Mouse (Mus musculus) myocyte (in vitro differentiated cells): ENCODE data around the gene Zfp853. TPM values are rescaled to one million over a fixed set of nuclear protein-coding genes. Genes with fewer than 3 reads are reported as not detected.
A peak's percentile ranks its signal among the peaks of the same experiment; 100 is the strongest.

Source experiments
- H3K27me3 ChIP-seq: one replicate; pipeline ENCODE4 v1.6.1; 2011; ENCODE audit not compliant: control insufficient read depth, insufficient read depth, insufficient read length
- H3K36me3 ChIP-seq: one replicate; pipeline ENCODE4 v1.6.1; 2011; ENCODE audit not compliant: control insufficient read depth, insufficient read depth
- H3K4me2 ChIP-seq: one replicate; pipeline ENCODE4 v1.6.1; 2011; ENCODE audit warnings: low read depth, control low read depth
- H3K4me3 ChIP-seq: one replicate; pipeline ENCODE4 v1.5.1; 2011; ENCODE audit warnings: mild to moderate bottlenecking, control low read depth, moderate library complexity
- H3K79me2 ChIP-seq: one replicate; pipeline ENCODE4 v1.6.1; 2011; ENCODE audit not compliant: control insufficient read depth, insufficient read depth
- H3ac ChIP-seq: one replicate; pipeline ENCODE4 v1.6.1; 2011; ENCODE audit not compliant: control insufficient read depth, insufficient read length
- CEBPB ChIP-seq: IDR thresholded peaks from 2 replicates; pipeline ENCODE4 v1.6.1; 2011; ENCODE audit warnings: mild to moderate bottlenecking, moderate library complexity; ENCODE audit not compliant: poor library complexity, insufficient read depth, severe bottlenecking
- E2F4 ChIP-seq: IDR thresholded peaks from one replicate; pipeline ENCODE4 v1.6.1; 2011; ENCODE audit warnings: mild to moderate bottlenecking, control low read depth, moderate library complexity; ENCODE audit not compliant: insufficient read depth
- MAX ChIP-seq: IDR thresholded peaks from one replicate; pipeline ENCODE4 v1.6.1; 2011; ENCODE audit warnings: low read depth, mild to moderate bottlenecking, control low read depth
- MYOD1 ChIP-seq, 3 experiments: IDR thresholded peaks; one replicate each; pipeline ENCODE4 v1.6.1; 2011; ENCODE audit warnings: control low read depth in 2 of 3, low read depth in 2 of 3, mild to moderate bottlenecking in 2 of 3, moderate library complexity in 1 of 3; ENCODE audit not compliant: insufficient read length in 2 of 3, control insufficient read depth in 1 of 3
- MYOG ChIP-seq, 3 experiments: IDR thresholded peaks; one replicate each; pipeline ENCODE4 v1.6.1; 2011; ENCODE audit warnings: control low read depth in 2 of 3, low read depth in 2 of 3, mild to moderate bottlenecking in 2 of 3; ENCODE audit not compliant: insufficient read length in 2 of 3, control insufficient read depth in 1 of 3, insufficient read depth in 1 of 3
- POLR2A ChIP-seq: IDR thresholded peaks from one replicate; pipeline ENCODE4 v1.6.1; 2011; ENCODE audit warnings: low read depth, mild to moderate bottlenecking, control low read depth, moderate library complexity; ENCODE audit not compliant: insufficient read length
- POLR2AphosphoS2 ChIP-seq: IDR thresholded peaks from one replicate; pipeline ENCODE4 v1.6.1; 2011; ENCODE audit warnings: low read depth, control low read depth; ENCODE audit not compliant: insufficient read length
- REST ChIP-seq: IDR thresholded peaks from one replicate; pipeline ENCODE4 v1.6.1; 2011; ENCODE audit warnings: mild to moderate bottlenecking, control low read depth, moderate library complexity; ENCODE audit not compliant: insufficient read depth, insufficient read length
- SRF ChIP-seq: IDR thresholded peaks from one replicate; pipeline ENCODE4 v1.6.1; 2011; ENCODE audit warnings: low read depth; ENCODE audit not compliant: control insufficient read depth, insufficient read length
- TCF12 ChIP-seq: IDR thresholded peaks from one replicate; pipeline ENCODE4 v1.6.1; 2011; ENCODE audit warnings: mild to moderate bottlenecking, control low read depth; ENCODE audit not compliant: poor library complexity, insufficient read depth, severe bottlenecking
- TCF3 ChIP-seq: IDR thresholded peaks from one replicate; pipeline ENCODE4 v1.6.1; 2011; ENCODE audit warnings: low read depth, control low read depth; ENCODE audit not compliant: insufficient read length
- USF1 ChIP-seq: IDR thresholded peaks from one replicate; pipeline ENCODE4 v1.6.1; 2011; ENCODE audit warnings: low read depth, mild to moderate bottlenecking, control low read depth, moderate library complexity
- polyA plus RNA-seq: library from polyadenylated mRNA; unstranded; fragments of >200 nt; fragmentation: generic; extraction: Trizol; gene quantifications from one replicate; pipeline ENCODE4 v1.2.1, GENCODE M21; 2012; ENCODE audit warnings: missing spikeins

Zfp853 gene
- polyA plus RNA-seq, 1 experiment = 0.01 TPM

DNA sequence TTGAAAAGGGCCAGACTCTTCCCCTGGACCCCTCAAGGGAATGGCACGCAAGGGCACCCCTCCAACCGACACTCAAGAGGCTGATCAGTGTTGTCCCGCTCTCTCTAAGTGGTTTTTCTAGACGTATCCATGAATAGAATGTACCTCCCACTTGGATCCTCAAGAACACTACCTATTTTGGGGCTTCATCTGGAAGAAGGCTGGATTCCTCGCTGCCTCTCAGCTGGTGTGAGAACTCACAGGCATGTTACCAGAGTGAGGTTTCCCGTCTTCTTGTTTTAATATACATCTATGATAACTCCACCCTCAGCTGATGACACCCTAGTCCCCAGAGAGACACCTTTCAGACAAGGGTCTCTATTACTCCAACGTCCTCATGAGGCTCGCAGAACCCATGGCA, 31.8 kb downstream of the Zfp853 start:
- H3K27me3 ChIP-seq = no peaks in the 10 kb centered on the region
- no peak overlapping the region for H3K4me3 ChIP-seq
- no peak overlapping the region for H3K4me2 ChIP-seq
- no peak for TF ChIP-seq MYOG (IDR thresholded peaks at IDR 0.05; ENCODE audit: control insufficient read depth in 1 of 3, insufficient read depth in 1 of 3, insufficient read length in 2 of 3, low read depth in 2 of 3)
- no peak for TF ChIP-seq REST
- no peak overlapping the region for H3ac ChIP-seq
- H3K36me3 ChIP-seq = peaks cover 5% of the 10 kb centered on the region
- H3K79me2 ChIP-seq = no peaks in the 10 kb centered on the region

DNA sequence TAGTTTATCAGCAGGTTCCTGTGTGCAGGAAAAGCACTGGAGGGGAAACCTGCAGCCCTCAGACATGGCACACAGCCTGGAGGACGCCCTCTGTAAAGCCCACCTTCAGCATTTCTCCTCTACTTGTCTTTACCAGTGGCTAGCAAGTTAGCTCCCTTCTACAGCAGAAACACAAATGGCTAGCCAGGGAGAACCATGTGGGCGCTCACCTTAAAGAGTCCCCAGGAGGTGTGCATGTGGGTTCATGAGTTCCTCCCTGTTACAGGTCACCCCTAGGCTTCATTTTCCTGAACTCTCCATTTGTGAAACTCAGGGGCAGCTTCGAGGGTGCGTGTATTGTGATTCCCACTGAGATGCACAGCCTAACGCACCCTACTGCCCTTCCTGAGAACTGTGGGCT, 37.6 kb downstream of the Zfp853 start:
- no peaks in the 10 kb centered on the region for H3K27me3 ChIP-seq
- H3K4me3 ChIP-seq = no peak overlapping the region
- no peak overlapping the region for H3K4me2 ChIP-seq
- no peak overlapping the region for H3ac ChIP-seq
- H3K79me2 ChIP-seq = no peaks in the 10 kb centered on the region
- TF ChIP-seq MAX (no peak), MYOD1 (IDR thresholded peaks at IDR 0.05; ENCODE audit: control insufficient read depth in 1 of 3, insufficient read length in 2 of 3, low read depth in 2 of 3) (no peak), TCF12 (no peak), CEBPB (no peak), POLR2A (no peak), MYOG (IDR thresholded peaks at IDR 0.05; ENCODE audit: control insufficient read depth in 1 of 3, insufficient read depth in 1 of 3, insufficient read length in 2 of 3, low read depth in 2 of 3) (no peak), TCF3 (no peak), SRF (no peak), E2F4 (no peak), POLR2AphosphoS2 (no peak), REST (no peak), USF1 (no peak)
- H3K36me3 ChIP-seq = peaks cover 16% of the 10 kb centered on the region

DNA sequence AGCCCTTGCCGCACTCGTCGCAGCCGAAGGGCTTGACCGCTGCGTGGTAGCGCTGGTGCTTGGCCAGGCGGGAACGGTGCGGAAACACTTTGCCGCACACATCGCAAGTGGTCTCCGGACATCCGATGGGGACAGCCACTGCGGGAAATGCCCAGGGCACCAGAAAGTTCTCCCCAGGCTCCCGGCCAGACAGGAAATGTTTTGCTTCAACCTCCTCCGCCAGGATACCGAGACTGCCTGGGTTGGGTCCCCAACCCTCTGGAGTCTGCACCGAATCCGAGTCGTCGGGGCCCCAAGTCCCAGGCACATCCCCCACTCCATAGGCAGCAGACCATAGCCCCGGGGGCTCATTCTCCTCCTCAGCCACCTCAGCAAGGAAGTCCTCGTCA, 38.3 kb downstream of the Zfp853 start:
- no peak overlapping the region for H3K4me2 ChIP-seq
- H3K4me3 ChIP-seq = no peak overlapping the region
- peaks cover 11% of the 10 kb centered on the region for H3K36me3 ChIP-seq
- H3K27me3 ChIP-seq = no peaks in the 10 kb centered on the region
- H3ac ChIP-seq = no peak overlapping the region
- TF ChIP-seq MYOG (IDR thresholded peaks at IDR 0.05; ENCODE audit: control insufficient read depth in 1 of 3, insufficient read depth in 1 of 3, insufficient read length in 2 of 3, low read depth in 2 of 3) = no peak
- no peak for TF ChIP-seq E2F4
- TF ChIP-seq USF1 = no peak
- no peak for TF ChIP-seq POLR2A
- no peak for TF ChIP-seq MYOD1 (IDR thresholded peaks at IDR 0.05; ENCODE audit: control insufficient read depth in 1 of 3, insufficient read length in 2 of 3, low read depth in 2 of 3)
- TF ChIP-seq POLR2AphosphoS2 = no peak
- no peak for TF ChIP-seq TCF3
- no peak for TF ChIP-seq TCF12
- no peak for TF ChIP-seq REST
- TF ChIP-seq CEBPB = no peak
- no peak for TF ChIP-seq MAX
- no peak for TF ChIP-seq SRF
- H3K79me2 ChIP-seq = no peaks in the 10 kb centered on the region

DNA sequence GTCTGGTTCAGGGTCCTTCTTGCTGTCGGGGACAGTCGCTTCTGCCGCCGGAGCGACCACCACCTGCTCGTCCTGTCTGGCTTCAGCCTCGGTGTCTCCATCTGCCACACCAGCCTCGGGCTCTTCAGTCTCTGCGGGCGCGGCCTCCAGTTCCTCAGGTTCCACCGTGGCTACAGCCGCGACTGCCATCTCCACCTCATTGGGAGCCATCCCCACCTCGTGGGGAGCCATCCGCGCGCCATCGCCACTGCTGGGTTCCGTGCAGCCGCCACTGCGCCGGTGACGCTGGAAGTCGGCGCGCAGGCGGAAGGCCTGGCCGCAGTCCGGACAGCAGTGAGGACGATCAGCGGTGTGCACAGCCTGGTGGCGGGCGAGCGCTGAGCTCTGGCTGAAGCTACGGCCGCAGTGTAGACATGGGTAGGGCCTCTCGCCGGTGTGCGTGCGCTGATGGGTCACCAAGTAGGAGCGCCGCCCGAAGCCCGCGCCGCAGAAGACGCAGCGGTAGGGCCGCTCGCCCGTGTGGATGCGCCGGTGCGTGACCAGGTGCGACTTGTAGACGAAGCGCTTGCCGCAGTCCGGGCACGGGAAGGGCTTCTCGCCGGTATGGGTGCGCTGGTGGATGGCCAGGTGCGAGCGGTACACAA, 38.8 kb downstream of the Zfp853 start:
- Histone ChIP-seq H3K79me2 (no peaks in the 10 kb centered on the region), H3K27me3 (no peaks in the 10 kb centered on the region), H3K4me3 (no peak overlapping the region), H3K4me2 (no peak overlapping the region), H3ac (no peak overlapping the region), H3K36me3 (peaks cover 11% of the 10 kb centered on the region)
- TF ChIP-seq POLR2AphosphoS2 = peak; percentile 11
- no peak for TF ChIP-seq TCF12
- no peak for TF ChIP-seq REST
- no peak for TF ChIP-seq TCF3
- TF ChIP-seq SRF = no peak
- no peak for TF ChIP-seq E2F4
- no peak for TF ChIP-seq MAX
- TF ChIP-seq MYOD1 (IDR thresholded peaks at IDR 0.05; ENCODE audit: control insufficient read depth in 1 of 3, insufficient read length in 2 of 3, low read depth in 2 of 3) = no peak
- TF ChIP-seq USF1 = no peak
- peak in 1 of 3 experiments; percentile 12 for TF ChIP-seq MYOG (IDR thresholded peaks at IDR 0.05; ENCODE audit: control insufficient read depth in 1 of 3, insufficient read depth in 1 of 3, insufficient read length in 2 of 3, low read depth in 2 of 3)
- TF ChIP-seq CEBPB = no peak
- TF ChIP-seq POLR2A = no peak

DNA sequence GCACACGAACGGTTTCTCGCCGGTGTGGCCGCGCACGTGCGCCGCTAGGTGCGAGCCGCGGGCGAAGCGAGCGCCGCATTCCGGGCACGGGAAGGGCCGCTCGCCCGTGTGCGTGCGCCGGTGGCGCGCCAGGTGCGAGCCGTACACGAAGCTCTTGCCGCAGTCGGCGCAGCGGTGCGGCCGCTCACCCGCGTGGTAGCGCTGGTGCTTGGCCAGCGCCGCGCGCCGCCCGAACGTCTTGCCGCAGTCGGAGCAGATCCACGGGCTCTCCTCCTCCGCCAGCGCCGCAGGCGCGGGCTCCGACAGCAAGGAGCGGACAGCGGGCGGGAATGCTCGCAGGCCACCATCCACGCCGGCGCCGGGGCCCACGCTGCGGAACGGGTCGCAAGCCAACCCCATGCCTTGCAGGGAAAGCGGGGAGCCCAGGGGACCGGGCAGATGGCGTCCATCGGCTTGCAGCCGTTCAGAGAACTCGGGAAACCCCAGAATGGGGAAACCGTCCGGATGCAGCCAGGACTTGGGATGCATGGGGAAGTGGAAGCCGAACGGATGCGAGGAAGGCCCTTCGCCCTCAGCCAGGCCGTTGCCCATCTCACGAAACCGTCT, 39.4 kb downstream of the Zfp853 start:
- H3K4me3 ChIP-seq = no peak overlapping the region
- no peak for TF ChIP-seq REST
- peak in 1 of 3 experiments; percentile 9 for TF ChIP-seq MYOD1 (IDR thresholded peaks at IDR 0.05; ENCODE audit: control insufficient read depth in 1 of 3, insufficient read length in 2 of 3, low read depth in 2 of 3)
- H3K36me3 ChIP-seq = peaks cover 11% of the 10 kb centered on the region
- H3K4me2 ChIP-seq = no peak overlapping the region
- H3K79me2 ChIP-seq = no peaks in the 10 kb centered on the region
- H3K27me3 ChIP-seq = no peaks in the 10 kb centered on the region
- H3ac ChIP-seq = no peak overlapping the region
